ENCODE assay signal across 11 mouse cellular contexts in the genomic region with DNA sequence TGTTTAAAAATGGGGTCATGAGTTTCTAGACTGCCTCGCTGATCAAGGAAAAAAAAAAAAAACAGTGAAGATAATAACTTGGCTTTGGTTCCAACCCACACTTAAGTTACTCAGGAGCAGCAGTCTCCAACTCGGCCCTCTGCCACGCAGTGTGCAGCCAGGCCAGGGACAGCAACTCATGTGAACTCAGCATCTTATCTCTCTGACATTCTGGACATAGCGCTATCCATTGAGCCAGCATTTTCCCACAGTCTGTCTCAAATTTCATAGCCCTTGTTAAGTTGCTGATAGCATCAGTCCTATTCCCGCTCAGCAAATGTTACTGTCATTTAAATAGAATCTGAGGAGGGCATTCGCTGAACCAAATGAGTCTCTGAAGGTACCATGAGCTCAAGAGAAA.
DNase-seq lines count a peak whose midpoint lies in the region; ATAC-seq and TF ChIP-seq lines count a peak whose summit lies in the region.
"Had no signal": no experiment of that assay in that cellular context is flagged by ENCODE, and none has a peak within 500 bp of the region (broad histone marks: within the 10 kb centered on the region; RNA-seq: fewer than 3 reads in every experiment).

No protein-coding gene starts in this region.

- no peaks in the 10 kb centered on the region for H3K9me3 ChIP-seq in midbrain, postnatal 0 days (ENCODE audit: low read length)
- H3K9me3 ChIP-seq: hindbrain, embryonic 12.5 days; liver, embryonic 15.5 days had no signal

- DNase-seq in 3T3-L1 (ENCODE audit: low read depth, low spot score) = peak; percentile 66
- DNase-seq in 416B (ENCODE audit: low read depth) = peak; percentile 75
- DNase-seq in gastrocnemius, postnatal 10 days = peak; percentile 63
- DNase-seq in heart, postnatal 10 days = peak; percentile 93
- DNase-seq in layer of hippocampus, adult 2 months (ENCODE audit: low spot score in 2 of 2) = no peak
- DNase-seq in midbrain, postnatal 0 days (ENCODE audit: low spot score) = no peak
- DNase-seq in spleen, postnatal 10 days (ENCODE audit: low spot score in 2 of 2) = no peak
- no peak for DNase-seq in yolk sac, embryonic 10.5 days (ENCODE audit: low spot score)
- DNase-seq: cerebellum, adult 11 months had no signal

- no peak overlapping the region for H3K9ac ChIP-seq in midbrain, postnatal 0 days (replicated peaks; ENCODE audit: low read length, poor library complexity, severe bottlenecking)
- H3K9ac ChIP-seq: hindbrain, embryonic 12.5 days; liver, embryonic 15.5 days had no signal

- H3K4me3 ChIP-seq in layer of hippocampus, adult 2 months = no peak overlapping the region
- no peak overlapping the region for H3K4me3 ChIP-seq in midbrain, postnatal 0 days (ENCODE audit: low read depth, low read length)
- H3K4me3 ChIP-seq: hindbrain, embryonic 12.5 days; liver, embryonic 15.5 days had no signal

- no peak for ATAC-seq in midbrain, postnatal 0 days (ENCODE audit: low FRiP score)

- WGBS in midbrain, postnatal 0 days = 88% methylated on average over 6 of the region's 6 CpGs

- no peak overlapping the region for H3K4me2 ChIP-seq in midbrain, postnatal 0 days (ENCODE audit: low read depth, low read length, poor library complexity, severe bottlenecking)
- H3K4me2 ChIP-seq: hindbrain, embryonic 12.5 days; liver, embryonic 15.5 days had no signal

- no peaks in the 10 kb centered on the region for H3K4me1 ChIP-seq in midbrain, postnatal 0 days (ENCODE audit: insufficient read depth, low read length)
- H3K4me1 ChIP-seq: hindbrain, embryonic 12.5 days; liver, embryonic 15.5 days had no signal

- H3K27ac ChIP-seq in layer of hippocampus, adult 2 months = no peak overlapping the region
- H3K27ac ChIP-seq in midbrain, postnatal 0 days (ENCODE audit: low read depth, low read length) = no peak overlapping the region
- H3K27ac ChIP-seq: hindbrain, embryonic 12.5 days; liver, embryonic 15.5 days had no signal

- TF ChIP-seq CTCF in layer of hippocampus, adult 2 months (conservative IDR thresholded peaks at IDR 0.05) = no peak
- TF ChIP-seq CTCF in midbrain, postnatal 0 days (IDR thresholded peaks at IDR 0.05) = no peak

- no peaks in the 10 kb centered on the region for H3K36me3 ChIP-seq in midbrain, postnatal 0 days (ENCODE audit: insufficient read depth, low read length)
- H3K36me3 ChIP-seq: hindbrain, embryonic 12.5 days; liver, embryonic 15.5 days had no signal

- no peaks in the 10 kb centered on the region for H3K27me3 ChIP-seq in midbrain, postnatal 0 days (ENCODE audit: insufficient read depth, low read length)
- H3K27me3 ChIP-seq: hindbrain, embryonic 12.5 days; liver, embryonic 15.5 days had no signal

- intact Hi-C loops in heart, postnatal 10 days (cut with DNase I) = no loop called here

Comparison
In these comparisons a context has a peak if more than half of its experiments do, and no peak if none do; other contexts are left out.
1. DNase-seq: peak in 3T3-L1 (single experiment), 416B (single experiment), gastrocnemius, postnatal 10 days (single experiment) and heart, postnatal 10 days (2 of 2); none in layer of hippocampus, adult 2 months (0 of 2), midbrain, postnatal 0 days (single experiment), spleen, postnatal 10 days (0 of 2) and yolk sac, embryonic 10.5 days (single experiment).